Comparison of ENCODE assay signal across 8 mouse cellular contexts in the genomic region with DNA sequence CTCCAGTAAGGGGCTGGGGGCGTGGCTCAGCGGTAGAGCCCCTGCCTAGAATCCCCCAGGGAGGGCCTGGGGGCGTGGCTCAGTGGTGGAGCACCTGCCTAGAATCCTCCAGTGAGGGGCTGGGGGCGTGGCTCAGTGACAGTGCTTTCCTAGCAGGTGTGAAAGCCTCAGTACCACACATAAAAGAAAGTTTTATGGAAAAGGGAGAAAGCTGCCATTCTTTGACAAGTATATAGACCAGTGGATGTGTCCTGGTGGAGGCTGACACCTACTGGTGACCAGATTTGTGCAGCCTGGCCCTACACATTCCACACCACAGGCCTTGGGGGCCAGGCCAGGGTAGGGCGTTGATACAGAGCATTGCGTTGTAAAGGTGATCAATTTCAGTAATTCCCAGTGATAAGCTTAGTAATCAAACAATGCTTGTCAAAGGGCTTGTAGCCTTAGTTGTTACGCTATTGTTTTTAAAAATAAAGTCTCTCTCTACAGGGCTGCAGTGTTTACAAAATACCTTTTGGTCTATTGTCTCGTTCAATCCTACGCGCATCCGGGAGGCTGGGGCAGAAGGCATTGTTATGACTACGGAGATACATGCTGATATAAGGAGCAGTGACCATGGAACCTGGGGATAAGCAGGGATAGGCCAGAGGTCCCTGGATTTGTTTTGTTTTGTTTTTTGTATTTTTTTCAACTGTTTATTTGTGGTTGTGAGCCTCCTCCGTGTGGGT. TPM values are rescaled to one million over a fixed set of nuclear protein-coding genes. Genes with fewer than 3 reads are reported as not detected.
A peak's percentile ranks its signal among the peaks of the same experiment; 100 is the strongest.
DNase-seq lines count a peak whose midpoint lies in the region; ATAC-seq and TF ChIP-seq lines count a peak whose summit lies in the region.
"Had no signal": no experiment of that assay in that cellular context is flagged by ENCODE, and none has a peak within 500 bp of the region (broad histone marks: within the 10 kb centered on the region; RNA-seq: fewer than 3 reads in every experiment).

No protein-coding gene starts in this region.

- peaks cover 16% of the 10 kb centered on the region; the same call in 1 of the 2 replicates for H3K4me1 ChIP-seq in kidney, embryonic 14.5 days (ENCODE audit: control insufficient read depth, insufficient read depth, low read length)
- peaks cover 7% of the 10 kb centered on the region for H3K4me1 ChIP-seq in small intestine, adult 2 months (ENCODE audit: control insufficient read depth, insufficient read depth, insufficient read length, low read length)

- no peaks in the 10 kb centered on the region for H3K27me3 ChIP-seq in kidney, embryonic 14.5 days (ENCODE audit: control insufficient read depth, insufficient read depth, low read length)
- peaks cover 7% of the 10 kb centered on the region; the same call in 1 of the 2 replicates for H3K27me3 ChIP-seq in small intestine, adult 2 months (ENCODE audit: control insufficient read depth, insufficient read depth, low read length)
- H3K27me3 ChIP-seq: embryonic facial prominence, embryonic 15.5 days had no signal

- WGBS in kidney, embryonic 14.5 days: 87% methylated on average over 13 of the region's 13 CpGs
- WGBS in small intestine, adult 2 months: 68% methylated on average over 13 of the region's 13 CpGs

- TF ChIP-seq CTCF in small intestine, adult 2 months (IDR thresholded peaks at IDR 0.05; ENCODE audit: extremely low read depth, insufficient read length, insufficient replicate concordance, low read depth, low read length): peak; percentile 53; the same call in 1 of the 2 replicates

- H3K4me2 ChIP-seq in kidney, embryonic 14.5 days (replicated peaks; ENCODE audit: low read depth, low read length): no peak overlapping the region
- H3K4me2 ChIP-seq: embryonic facial prominence, embryonic 15.5 days had no signal

- H3K27ac ChIP-seq in kidney, embryonic 14.5 days (ENCODE audit: low read depth, low read length): no peak overlapping the region
- H3K27ac ChIP-seq in small intestine, adult 2 months (ENCODE audit: insufficient read depth, low read depth, low read length): no peak overlapping the region
- H3K27ac ChIP-seq: embryonic facial prominence, embryonic 15.5 days had no signal

- no peak overlapping the region for H3K4me3 ChIP-seq in kidney, embryonic 14.5 days (ENCODE audit: low read length)
- H3K4me3 ChIP-seq in small intestine, adult 2 months (ENCODE audit: low read depth, low read length): no peak overlapping the region
- H3K4me3 ChIP-seq: embryonic facial prominence, embryonic 15.5 days had no signal

- H3K9me3 ChIP-seq in kidney, embryonic 14.5 days (ENCODE audit: control insufficient read depth, low read length): no peaks in the 10 kb centered on the region
- H3K9me3 ChIP-seq: embryonic facial prominence, embryonic 15.5 days had no signal

- ATAC-seq in kidney, embryonic 14.5 days (ENCODE audit: low FRiP score, low TSS enrichment): no peak

- TF ChIP-seq POLR2A in small intestine, adult 2 months (IDR thresholded peaks at IDR 0.05; ENCODE audit: low read depth, low read length): no peak

- H3K36me3 ChIP-seq in kidney, embryonic 14.5 days (ENCODE audit: control insufficient read depth, insufficient read depth, low read length): no peaks in the 10 kb centered on the region
- no peaks in the 10 kb centered on the region for H3K36me3 ChIP-seq in small intestine, adult 2 months (ENCODE audit: control insufficient read depth, insufficient read depth, low read length)
- H3K36me3 ChIP-seq: embryonic facial prominence, embryonic 15.5 days had no signal

- no peak overlapping the region for H3K9ac ChIP-seq in kidney, embryonic 14.5 days (ENCODE audit: low read depth, low read length)
- H3K9ac ChIP-seq: embryonic facial prominence, embryonic 15.5 days had no signal

- peak; percentile 37 for DNase-seq in kidney, adult 18-20 months
- DNase-seq in ES-CJ7 (ENCODE audit: low read depth, low spot score): peak; percentile 69
- DNase-seq in brain, adult 2 months (ENCODE audit: low read depth, low spot score): peak; percentile 57
- DNase-seq in kidney, adult 9 months: peak; percentile 40
- no peak for DNase-seq in cerebellum, adult 8-10 months

RNA-seq across cellular contexts. Expression of gene Hip1, which starts 50.6 kb away (rescaled TPM):
- 34.9 and 61.7 TPM in 2 replicates for polyA plus RNA-seq in kidney, embryonic 14.5 days (2014; fragmentation: Nextera tagmentation; extraction: Ambion mirVana)
- polyA plus RNA-seq in small intestine, adult 2 months (2012; rRNA removed): 4.7 and 8.0 TPM in 2 replicates
